Mouse (Mus musculus) intestine, postnatal 0 days (tissue): ENCODE results near the gene Mgam. TPM values are rescaled to one million over a fixed set of nuclear protein-coding genes. Genes with fewer than 3 reads are reported as not detected.
"Not testable (repeated sequence)": the region's sequence is repeated elsewhere in the genome, so short reads cannot be mapped to it uniquely, and the experiment has no call there.

Experiments
- ATAC-seq: fragments of 200-750 bp; cut with Nextera tagmentation; 2 replicates; pipeline ENCODE4 v1.8.0; 2017; ENCODE audit warnings: mild to moderate bottlenecking, moderate TSS enrichment, moderate library complexity
- H3K27ac ChIP-seq: fragments of 300-500 bp; sonication (generic); 2 replicates; pipeline ENCODE4 v1.5.1; 2014; ENCODE audit warnings: mild to moderate bottlenecking, low read depth, low read length, moderate library complexity
- H3K27me3 ChIP-seq: fragments of 300-500 bp; sonication (generic); replicated peaks from 2 replicates; pipeline ENCODE4 v1.6.1; 2014; ENCODE audit warnings: low read length, mixed read lengths; ENCODE audit not compliant: control insufficient read depth, insufficient read depth
- H3K36me3 ChIP-seq: fragments of 300-500 bp; sonication (generic); 2 replicates; pipeline ENCODE4 v1.6.1; 2014; ENCODE audit warnings: mild to moderate bottlenecking, moderate library complexity; ENCODE audit not compliant: control insufficient read depth, insufficient read depth
- H3K4me1 ChIP-seq: fragments of 300-500 bp; sonication (generic); replicated peaks from 2 replicates; pipeline ENCODE4 v1.6.1; 2014; ENCODE audit warnings: antibody characterized with exemption, low read length, mixed read lengths; ENCODE audit not compliant: control insufficient read depth, insufficient read depth
- H3K4me2 ChIP-seq: fragments of 300-500 bp; sonication (generic); replicated peaks from 2 replicates; pipeline ENCODE4 v1.6.1; 2014; ENCODE audit warnings: low read depth, mild to moderate bottlenecking, moderate library complexity
- H3K4me3 ChIP-seq: fragments of 300-500 bp; sonication (generic); 2 replicates; pipeline ENCODE4 v1.5.1; 2014; ENCODE audit warnings: low read depth, low read length
- H3K9ac ChIP-seq: fragments of 300-500 bp; sonication (generic); 2 replicates; pipeline ENCODE4 v1.6.1; 2014; ENCODE audit warnings: mild to moderate bottlenecking, low read depth, low read length
- H3K9me3 ChIP-seq: fragments of 300-500 bp; sonication (generic); 2 replicates; pipeline ENCODE4 v1.6.1; 2016; ENCODE audit warnings: mixed run types; ENCODE audit not compliant: control insufficient read depth
- CTCF ChIP-seq: sonication (generic); IDR thresholded peaks from 2 replicates; pipeline ENCODE4 v1.5.1; 2016; ENCODE audit warnings: low read depth, mild to moderate bottlenecking, control low read depth, antibody characterized with exemption, moderate library complexity
- WGBS: fragments of 180-500 bp; shearing (Covaris S2); extraction: QIAGEN DNeasy Blood & Tissue Kit; methylation state at CpG from one replicate; pipeline ENCODE4 v1.1.7; 2014; 5-methylcytosine and 5-hydroxymethylcytosine counted together
- polyA plus RNA-seq: library from polyadenylated mRNA; unstranded; fragments of >200 nt; fragmentation: Nextera tagmentation; extraction: Ambion mirVana; gene quantifications from 2 replicates; pipeline ENCODE4 v1.2.1, GENCODE M21; 2015

Gene Mgam
- polyA plus RNA-seq, 1 experiment from 2014 or later, result 38.9 TPM

DNA sequence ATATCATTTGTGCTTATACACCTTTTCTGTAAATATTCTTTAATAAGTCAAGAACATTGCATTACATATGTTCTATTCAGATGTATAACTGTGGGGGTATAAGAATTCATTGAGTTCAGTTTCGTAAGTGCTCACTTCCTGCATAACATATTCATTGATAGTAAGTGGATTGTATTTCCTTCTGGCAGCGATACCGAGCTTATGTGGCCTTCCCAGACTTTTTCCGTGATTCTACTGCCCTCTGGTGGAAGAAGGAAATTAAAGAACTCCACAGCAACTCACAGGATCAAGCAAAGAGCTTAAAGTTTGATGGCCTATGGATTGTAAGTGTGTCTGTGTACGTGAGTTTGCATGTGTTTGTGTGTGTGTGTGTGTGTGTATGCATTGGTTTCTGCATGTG is 60.5 kb downstream of the Mgam start:
- ATAC-seq, result peak; percentile 47; the same call in 1 of the 2 replicates
- Histone ChIP-seq H3K36me3 (peaks cover 38% of the 10 kb centered on the region), H3K9me3 (no peaks in the 10 kb centered on the region), H3K4me2 (no peak overlapping the region), H3K27ac (no peak overlapping the region), H3K4me3 (no peak overlapping the region), H3K27me3 (no peaks in the 10 kb centered on the region), H3K4me1 (no peaks in the 10 kb centered on the region), H3K9ac (no peak overlapping the region)
- TF ChIP-seq CTCF, result peak; percentile 85
- 8% methylated on average over 5 of the region's 5 CpGs for WGBS

DNA sequence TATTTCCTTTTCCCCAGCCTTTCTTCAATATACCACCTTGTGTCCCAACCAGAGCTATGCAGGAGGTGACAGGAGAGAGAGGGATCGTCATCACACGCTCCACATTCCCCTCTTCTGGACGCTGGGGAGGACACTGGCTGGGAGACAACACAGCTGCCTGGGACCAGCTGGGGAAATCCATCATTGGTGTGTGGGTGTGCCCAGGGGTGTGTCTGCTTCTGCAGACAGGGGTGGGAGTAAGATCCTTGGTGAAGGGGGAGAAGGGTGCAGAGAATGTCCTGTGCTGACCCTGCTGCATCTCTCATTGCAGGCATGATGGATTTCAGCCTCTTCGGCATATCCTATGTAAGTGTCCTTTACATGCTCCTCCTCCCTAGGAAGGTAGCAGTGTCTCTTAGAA is 63.4 kb downstream of the Mgam start:
- H3K9ac ChIP-seq, H3K27ac ChIP-seq, H3K4me1 ChIP-seq, ATAC-seq, H3K27me3 ChIP-seq, H3K4me3 ChIP-seq, H3K4me2 ChIP-seq, H3K9me3 ChIP-seq: not testable (repeated sequence)
- WGBS, result 31% methylated on average over 4 of the region's 4 CpGs
- peaks cover 47% of the 10 kb centered on the region for H3K36me3 ChIP-seq

DNA sequence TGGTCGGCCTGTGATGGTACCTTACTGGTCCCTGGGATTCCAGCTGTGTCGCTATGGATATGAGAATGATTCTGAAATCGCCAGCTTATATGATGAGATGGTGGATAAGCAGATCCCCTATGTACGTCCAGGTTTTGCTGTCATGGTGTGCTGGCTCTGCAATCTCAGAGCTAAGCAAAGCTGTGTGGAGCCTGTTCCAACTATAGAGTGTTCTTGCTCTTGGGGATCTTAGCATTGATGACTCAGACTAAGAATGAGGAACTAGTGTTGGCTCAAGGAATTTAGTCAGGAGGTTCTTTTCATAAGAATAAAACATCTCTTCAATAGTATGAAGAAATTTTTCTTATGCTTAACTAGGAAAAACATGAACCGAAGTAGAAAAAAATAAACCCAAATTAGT is 84.9 kb downstream of the Mgam start:
- WGBS, result 88% methylated on average over 5 of the region's 5 CpGs
- H3K9me3 ChIP-seq, H3K4me1 ChIP-seq, H3K27ac ChIP-seq, H3K27me3 ChIP-seq, H3K9ac ChIP-seq, ATAC-seq, H3K36me3 ChIP-seq, H3K4me3 ChIP-seq, H3K4me2 ChIP-seq: not testable (repeated sequence)

DNA sequence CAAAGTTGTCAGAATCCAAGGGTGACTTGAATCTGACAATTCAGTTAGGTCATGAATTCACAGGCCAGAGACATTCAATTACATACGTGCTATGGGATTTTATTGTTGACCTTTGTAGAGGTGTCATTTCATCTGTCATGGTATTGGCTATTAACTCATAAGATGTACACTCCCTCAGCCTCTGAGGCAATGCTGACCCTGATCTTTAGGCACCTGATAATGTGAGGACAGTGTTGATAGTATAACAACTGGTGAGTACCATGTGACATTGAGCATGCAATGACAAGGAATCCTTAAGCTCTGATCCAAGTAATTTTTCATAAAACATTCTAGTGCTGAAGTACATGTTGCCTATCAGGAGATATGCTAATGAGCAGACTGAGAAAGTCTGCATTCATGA is 87.1 kb downstream of the Mgam start:
- H3K36me3 ChIP-seq, result no peaks in the 10 kb centered on the region
- no peaks in the 10 kb centered on the region for H3K27me3 ChIP-seq
- no peak overlapping the region for H3K4me3 ChIP-seq
- no peaks in the 10 kb centered on the region for H3K9me3 ChIP-seq
- peak; percentile 96 for ATAC-seq
- no peak overlapping the region for H3K27ac ChIP-seq
- no peaks in the 10 kb centered on the region for H3K4me1 ChIP-seq
- TF ChIP-seq CTCF, result no peak
- WGBS, result 43% methylated on average over 1 of the region's 1 CpGs
- H3K9ac ChIP-seq, result no peak overlapping the region
- H3K4me2 ChIP-seq, result no peak overlapping the region

DNA sequence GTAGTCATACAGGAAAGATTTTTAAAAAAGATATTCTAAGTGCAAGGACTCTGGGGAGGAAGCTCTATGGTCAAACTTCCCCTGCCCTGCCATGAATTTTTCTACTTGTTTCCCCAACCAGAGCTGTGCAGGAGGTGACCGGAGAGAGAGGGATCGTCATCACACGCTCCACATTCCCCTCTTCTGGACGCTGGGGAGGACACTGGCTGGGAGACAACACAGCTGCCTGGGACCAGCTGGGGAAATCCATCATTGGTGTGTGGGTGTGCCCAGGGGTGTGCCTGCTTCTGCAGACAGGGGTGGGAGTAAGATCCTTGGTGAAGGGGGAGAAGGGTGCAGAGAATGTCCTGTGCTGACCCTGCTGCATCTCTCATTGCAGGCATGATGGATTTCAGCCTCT is 99.9 kb downstream of the Mgam start:
- not testable (repeated sequence) for H3K4me1 ChIP-seq, H3K4me2 ChIP-seq, ATAC-seq, H3K27me3 ChIP-seq, H3K4me3 ChIP-seq, H3K9ac ChIP-seq, H3K27ac ChIP-seq, H3K9me3 ChIP-seq
- 63% methylated on average over 4 of the region's 4 CpGs for WGBS
- peaks cover 42% of the 10 kb centered on the region for H3K36me3 ChIP-seq

DNA sequence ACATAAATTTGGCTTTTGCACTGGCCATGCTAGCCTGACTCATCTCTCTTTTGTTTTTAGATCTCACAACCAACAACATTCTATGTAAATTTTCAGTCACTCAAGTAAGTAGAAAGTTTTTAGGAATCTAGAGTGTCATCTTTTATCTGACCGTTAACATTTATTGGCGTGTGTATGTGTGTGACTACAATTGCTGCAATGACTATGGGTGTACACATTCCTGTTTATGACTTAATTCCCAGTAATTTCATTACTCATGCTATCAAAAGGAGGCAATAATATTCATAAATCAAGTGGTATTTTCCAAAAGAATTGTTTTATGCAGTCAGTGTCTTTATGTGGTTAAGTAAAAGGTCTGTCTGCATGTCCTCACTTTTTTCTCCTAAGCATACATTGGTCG is 110.9 kb downstream of the Mgam start:
- Histone ChIP-seq H3K4me2 (no peak overlapping the region), H3K27ac (no peak overlapping the region), H3K4me1 (no peaks in the 10 kb centered on the region), H3K36me3 (peaks cover 24% of the 10 kb centered on the region; the same call in 1 of the 2 replicates), H3K9ac (no peak overlapping the region), H3K27me3 (no peaks in the 10 kb centered on the region), H3K4me3 (no peak overlapping the region), H3K9me3 (no peaks in the 10 kb centered on the region)
- TF ChIP-seq CTCF, result no peak
- no peak for ATAC-seq
- WGBS, result 75% methylated on average over 3 of the region's 3 CpGs

DNA sequence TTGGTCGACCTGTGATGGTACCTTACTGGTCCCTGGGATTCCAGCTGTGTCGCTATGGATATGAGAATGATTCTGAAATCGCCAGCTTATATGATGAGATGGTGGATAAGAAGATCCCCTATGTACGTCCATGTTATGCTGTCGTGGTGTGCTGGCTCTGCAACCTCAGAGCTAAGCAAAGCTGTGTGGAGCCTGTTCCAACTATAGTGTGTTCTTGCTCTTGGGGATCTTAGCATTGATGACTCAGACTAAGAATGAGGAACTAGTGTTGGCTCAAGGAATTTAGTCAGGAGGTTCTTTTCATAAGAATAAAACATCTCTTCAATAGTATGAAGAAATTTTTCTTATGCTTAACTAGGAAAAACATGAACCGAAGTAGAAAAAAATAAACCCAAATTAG is 120.4 kb downstream of the Mgam start:
- not testable (repeated sequence) for H3K27ac ChIP-seq, H3K4me3 ChIP-seq, H3K9me3 ChIP-seq, ATAC-seq, H3K4me1 ChIP-seq, H3K27me3 ChIP-seq, H3K9ac ChIP-seq, H3K4me2 ChIP-seq
- H3K36me3 ChIP-seq, result peaks cover 34% of the 10 kb centered on the region
- 89% methylated on average over 6 of the region's 6 CpGs for WGBS
